ENCODE assay signal across 13 mouse cellular contexts in the genomic region with DNA sequence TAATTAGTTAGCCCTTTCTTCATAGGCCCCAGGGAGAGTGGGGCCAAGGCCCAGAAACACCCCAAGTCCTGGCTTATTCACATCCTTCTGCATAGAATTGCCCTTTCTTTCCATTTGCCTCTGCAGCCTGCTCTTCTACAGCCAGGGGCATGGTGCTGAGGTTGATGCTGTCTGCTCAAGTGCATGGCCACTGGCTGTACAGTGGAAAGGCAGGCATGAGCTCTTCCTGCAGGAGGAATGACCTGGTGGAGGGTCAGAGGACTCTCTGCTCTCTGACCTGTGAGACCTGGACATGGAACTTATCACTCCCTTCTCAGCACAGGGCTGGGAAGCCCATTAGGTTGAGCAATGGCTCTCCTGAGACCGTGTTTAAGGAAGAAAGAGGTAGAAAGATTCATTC. TPM values are rescaled to one million over a fixed set of nuclear protein-coding genes. Genes with fewer than 3 reads are reported as not detected.
DNase-seq lines count a peak whose midpoint lies in the region; ATAC-seq and TF ChIP-seq lines count a peak whose summit lies in the region.
"Had no signal": no experiment of that assay in that cellular context is flagged by ENCODE, and none has a peak within 500 bp of the region (broad histone marks: within the 10 kb centered on the region; RNA-seq: fewer than 3 reads in every experiment).

No protein-coding gene starts in this region.

- H3K9ac ChIP-seq in midbrain, embryonic 11.5 days (ENCODE audit: low read length) = no peak overlapping the region
- H3K9ac ChIP-seq in midbrain, embryonic 13.5 days (replicated peaks) = no peak overlapping the region
- no peak overlapping the region for H3K9ac ChIP-seq in intestine, postnatal 0 days (ENCODE audit: low read depth, low read length)
- no peak overlapping the region for H3K9ac ChIP-seq in liver, embryonic 15.5 days
- H3K9ac ChIP-seq: forebrain, embryonic 12.5 days; midbrain, embryonic 12.5 days had no signal

- H3K4me2 ChIP-seq in midbrain, embryonic 11.5 days = no peak overlapping the region
- H3K4me2 ChIP-seq in midbrain, embryonic 13.5 days (replicated peaks) = no peak overlapping the region
- no peak overlapping the region for H3K4me2 ChIP-seq in intestine, postnatal 0 days (replicated peaks; ENCODE audit: low read depth)
- H3K4me2 ChIP-seq in liver, embryonic 15.5 days = no peak overlapping the region
- H3K4me2 ChIP-seq: forebrain, embryonic 12.5 days; midbrain, embryonic 12.5 days had no signal

- no peaks in the 10 kb centered on the region for H3K4me1 ChIP-seq in midbrain, embryonic 11.5 days (ENCODE audit: control insufficient read depth, insufficient read depth, low read length)
- no peaks in the 10 kb centered on the region for H3K4me1 ChIP-seq in midbrain, embryonic 13.5 days (replicated peaks)
- H3K4me1 ChIP-seq in intestine, postnatal 0 days (replicated peaks; ENCODE audit: control insufficient read depth, insufficient read depth, low read length) = peaks cover 14% of the 10 kb centered on the region; the same call in 1 of the 2 replicates
- H3K4me1 ChIP-seq in liver, embryonic 15.5 days (replicated peaks) = 0 out of 2 replicates have a peak, but pooled peaks cover 8% of the 10 kb centered on the region
- H3K4me1 ChIP-seq: forebrain, embryonic 12.5 days; midbrain, embryonic 12.5 days had no signal

- no peaks in the 10 kb centered on the region for H3K27me3 ChIP-seq in midbrain, embryonic 11.5 days (ENCODE audit: control insufficient read depth, insufficient read depth, low read length)
- H3K27me3 ChIP-seq in midbrain, embryonic 13.5 days = no peaks in the 10 kb centered on the region
- no peaks in the 10 kb centered on the region for H3K27me3 ChIP-seq in intestine, postnatal 0 days (replicated peaks; ENCODE audit: control insufficient read depth, insufficient read depth, low read length)
- no peaks in the 10 kb centered on the region for H3K27me3 ChIP-seq in liver, embryonic 15.5 days
- H3K27me3 ChIP-seq: forebrain, embryonic 12.5 days; midbrain, embryonic 12.5 days had no signal

- TF ChIP-seq CTCF in intestine, postnatal 0 days (IDR thresholded peaks at IDR 0.05; ENCODE audit: low read depth) = peak; percentile 52

- H3K4me3 ChIP-seq in midbrain, embryonic 11.5 days (ENCODE audit: low read depth, low read length) = no peak overlapping the region
- H3K4me3 ChIP-seq in midbrain, embryonic 13.5 days (replicated peaks) = no peak overlapping the region
- H3K4me3 ChIP-seq in intestine, postnatal 0 days (ENCODE audit: low read depth, low read length) = no peak overlapping the region
- no peak overlapping the region for H3K4me3 ChIP-seq in liver, embryonic 15.5 days (replicated peaks)
- H3K4me3 ChIP-seq: forebrain, embryonic 12.5 days; midbrain, embryonic 12.5 days had no signal

- H3K9me3 ChIP-seq in midbrain, embryonic 11.5 days (ENCODE audit: control insufficient read depth, low read length) = no peaks in the 10 kb centered on the region
- H3K9me3 ChIP-seq in midbrain, embryonic 13.5 days = 0 out of 2 replicates have a peak, but pooled peaks cover 3% of the 10 kb centered on the region
- H3K9me3 ChIP-seq in intestine, postnatal 0 days (ENCODE audit: control insufficient read depth) = no peaks in the 10 kb centered on the region
- no peaks in the 10 kb centered on the region for H3K9me3 ChIP-seq in liver, embryonic 15.5 days (replicated peaks)
- H3K9me3 ChIP-seq: forebrain, embryonic 12.5 days; midbrain, embryonic 12.5 days had no signal

- no peaks in the 10 kb centered on the region for H3K36me3 ChIP-seq in midbrain, embryonic 11.5 days (ENCODE audit: control insufficient read depth, insufficient read depth, low read length)
- H3K36me3 ChIP-seq in midbrain, embryonic 13.5 days = no peaks in the 10 kb centered on the region
- H3K36me3 ChIP-seq in intestine, postnatal 0 days (ENCODE audit: control insufficient read depth, insufficient read depth) = no peaks in the 10 kb centered on the region
- H3K36me3 ChIP-seq in liver, embryonic 15.5 days (replicated peaks) = no peaks in the 10 kb centered on the region
- H3K36me3 ChIP-seq: forebrain, embryonic 12.5 days; midbrain, embryonic 12.5 days had no signal

- no peak overlapping the region for H3K27ac ChIP-seq in midbrain, embryonic 11.5 days (ENCODE audit: low read depth, low read length)
- H3K27ac ChIP-seq in midbrain, embryonic 13.5 days = no peak overlapping the region
- H3K27ac ChIP-seq in intestine, postnatal 0 days (ENCODE audit: low read depth, low read length) = peak overlapping the region; percentile 29; the same call in 1 of the 2 replicates
- H3K27ac ChIP-seq in liver, embryonic 15.5 days (replicated peaks) = peak overlapping the region; percentile 57
- H3K27ac ChIP-seq: forebrain, embryonic 12.5 days; midbrain, embryonic 12.5 days had no signal

- DNase-seq in midbrain, embryonic 11.5 days (ENCODE audit: low spot score, missing footprints) = peak; percentile 14
- no peak for DNase-seq in thymus, postnatal 10 days (ENCODE audit: low spot score in 2 of 2)
- no peak for DNase-seq in c-Kit-positive CD71-positive TER-119-positive erythroid progenitor cells, embryonic 14.5 days (ENCODE audit: low spot score)
- DNase-seq: cerebellum, adult 2 months; layer of hippocampus, adult 9-11 months had no signal

- 84% methylated on average over 1 of the region's 1 CpGs for WGBS in midbrain, embryonic 11.5 days
- WGBS in midbrain, embryonic 13.5 days = 83% methylated on average over 1 of the region's 1 CpGs
- 60% methylated on average over 1 of the region's 1 CpGs for WGBS in intestine, postnatal 0 days
- WGBS in liver, embryonic 15.5 days (ENCODE audit: insufficient replicate concordance) = 48% methylated on average over 1 of the region's 1 CpGs

- no peak for ATAC-seq in midbrain, embryonic 11.5 days (ENCODE audit: low FRiP score)
- ATAC-seq in midbrain, embryonic 13.5 days = no peak
- peak; percentile 56 for ATAC-seq in intestine, postnatal 0 days
- ATAC-seq in liver, embryonic 15.5 days (ENCODE audit: insufficient read depth) = peak; percentile 42
- ATAC-seq in megakaryocyte, adult 5-6 weeks (ENCODE audit: poor library complexity, severe bottlenecking) = no peak
- ATAC-seq: CD4-positive, CD25-positive, alpha-beta regulatory T cell, adult 4 months; inflammation-experienced regulatory T-cells, adult 6 months had no signal

RNA-seq across cellular contexts. Expression of gene Asb13, which starts 35.8 kb away (rescaled TPM):
- polyA plus RNA-seq in midbrain, embryonic 11.5 days (2014; fragmentation: Nextera tagmentation; extraction: Ambion mirVana) = 9.6 and 9.7 TPM in 2 replicates
- 12.6 and 16.2 TPM in 2 replicates for polyA plus RNA-seq in midbrain, embryonic 13.5 days (2015; fragmentation: Nextera tagmentation; extraction: Ambion mirVana)
- polyA plus RNA-seq in intestine, postnatal 0 days (2015; fragmentation: Nextera tagmentation; extraction: Ambion mirVana) = 3.4 and 4.2 TPM in 2 replicates
- polyA plus RNA-seq in liver, embryonic 15.5 days (2015; fragmentation: Nextera tagmentation; extraction: Ambion mirVana) = 3.5 and 3.9 TPM in 2 replicates
- total RNA-seq in megakaryocyte, adult 5-6 weeks (2015) = 5.6 and 9.0 TPM in 2 replicates
- total RNA-seq in megakaryocyte, adult 5-6 weeks (2017) = 2.7 and 4.0 TPM in 2 replicates

RNA-seq across cellular contexts. Expression of gene Fam208b, which starts 58.7 kb away (rescaled TPM):
- polyA plus RNA-seq in midbrain, embryonic 11.5 days (2014; fragmentation: Nextera tagmentation; extraction: Ambion mirVana) = 20.5 and 24.6 TPM in 2 replicates
- 19.7 and 23.2 TPM in 2 replicates for polyA plus RNA-seq in midbrain, embryonic 13.5 days (2015; fragmentation: Nextera tagmentation; extraction: Ambion mirVana)
- polyA plus RNA-seq in intestine, postnatal 0 days (2015; fragmentation: Nextera tagmentation; extraction: Ambion mirVana) = 4.8 and 5.0 TPM in 2 replicates
- polyA plus RNA-seq in liver, embryonic 15.5 days (2015; fragmentation: Nextera tagmentation; extraction: Ambion mirVana) = 3.1 and 4.0 TPM in 2 replicates
- total RNA-seq in megakaryocyte, adult 5-6 weeks (2015) = 27.4 and 28.6 TPM in 2 replicates
- 16.7 and 20.6 TPM in 2 replicates for total RNA-seq in megakaryocyte, adult 5-6 weeks (2017)

Comparison
In these comparisons a context has a peak if more than half of its experiments do, and no peak if none do; other contexts are left out.
1. ATAC-seq: peak in intestine, postnatal 0 days (single experiment) and liver, embryonic 15.5 days (single experiment); none in midbrain, embryonic 11.5 days (single experiment), midbrain, embryonic 13.5 days (single experiment) and megakaryocyte, adult 5-6 weeks (single experiment).
2. H3K27ac ChIP-seq: peak in intestine, postnatal 0 days (single experiment) and liver, embryonic 15.5 days (single experiment); none in midbrain, embryonic 11.5 days (single experiment) and midbrain, embryonic 13.5 days (single experiment).